Mouse (Mus musculus): Measurements from ENCODE around the gene Il25. TPM values are rescaled to one million over a fixed set of nuclear protein-coding genes. Genes with fewer than 3 reads are reported as not detected.

Gene Il25
- polyA plus RNA-seq, 1 experiment from 2014 or later = not detected

GRCm38 (mm10) chr14:54937361-54938182 lies 5.1 kb downstream of the Il25 start:
- Histone ChIP-seq H3K9ac (ENCODE audit: low read length) (no peak overlapping the region), H3K27me3 (ENCODE audit: control insufficient read depth, insufficient read depth, low read length) (no peaks in the 10 kb centered on the region), H3K27ac (ENCODE audit: low read depth, low read length) (no peak overlapping the region), H3K9me3 (ENCODE audit: control insufficient read depth, low read length) (no peaks in the 10 kb centered on the region), H3K4me1 (ENCODE audit: control insufficient read depth, insufficient read depth, low read length) (no peaks in the 10 kb centered on the region), H3K4me3 (ENCODE audit: low read depth, low read length) (no peak overlapping the region), H3K4me2 (ENCODE audit: low read depth) (no peak overlapping the region), H3K36me3 (ENCODE audit: control insufficient read depth, insufficient read depth, low read length) (no peaks in the 10 kb centered on the region)
- no peak for ATAC-seq (ENCODE audit: insufficient read depth, low FRiP score, low TSS enrichment)
- WGBS = 90% methylated on average over 16 of the region's 16 CpGs
- no peak for DNase-seq (ENCODE audit: low spot score)

- no peaks in the 10 kb centered on the region for H3K36me3 ChIP-seq (ENCODE audit: control insufficient read depth, insufficient read depth, low read length)
- 82% methylated on average over 15 of the region's 15 CpGs for WGBS
Measured at GRCm38 (mm10) chr14:54938431-54939219, 6.1 kb downstream of the Il25 start.

GRCm38 (mm10) chr14:54939434-54940175 lies 7.1 kb downstream of the Il25 start:
- Histone ChIP-seq H3K9ac (ENCODE audit: low read length) (no peak overlapping the region), H3K27ac (ENCODE audit: low read depth, low read length) (no peak overlapping the region), H3K9me3 (ENCODE audit: control insufficient read depth, low read length) (no peaks in the 10 kb centered on the region), H3K4me3 (ENCODE audit: low read depth, low read length) (no peak overlapping the region), H3K36me3 (ENCODE audit: control insufficient read depth, insufficient read depth, low read length) (no peaks in the 10 kb centered on the region), H3K27me3 (ENCODE audit: control insufficient read depth, insufficient read depth, low read length) (no peaks in the 10 kb centered on the region), H3K4me2 (ENCODE audit: low read depth) (no peak overlapping the region), H3K4me1 (ENCODE audit: control insufficient read depth, insufficient read depth, low read length) (no peaks in the 10 kb centered on the region)
- ATAC-seq (ENCODE audit: insufficient read depth, low FRiP score, low TSS enrichment) (no peak), DNase-seq (ENCODE audit: low spot score) (peak; percentile 63)
- WGBS = 51% methylated on average over 12 of the region's 12 CpGs

More at GRCm38 (mm10) chr14:54938431-54939219, 6.1 kb downstream of the Il25 start:
- Histone ChIP-seq H3K27ac (ENCODE audit: low read depth, low read length) (no peak overlapping the region), H3K4me2 (ENCODE audit: low read depth) (no peak overlapping the region), H3K4me1 (ENCODE audit: control insufficient read depth, insufficient read depth, low read length) (no peaks in the 10 kb centered on the region), H3K9ac (ENCODE audit: low read length) (no peak overlapping the region), H3K4me3 (ENCODE audit: low read depth, low read length) (no peak overlapping the region), H3K27me3 (ENCODE audit: control insufficient read depth, insufficient read depth, low read length) (no peaks in the 10 kb centered on the region), H3K9me3 (ENCODE audit: control insufficient read depth, low read length) (no peaks in the 10 kb centered on the region)
- ATAC-seq (ENCODE audit: insufficient read depth, low FRiP score, low TSS enrichment) = no peak
- no peak for DNase-seq (ENCODE audit: low spot score)

DNA sequence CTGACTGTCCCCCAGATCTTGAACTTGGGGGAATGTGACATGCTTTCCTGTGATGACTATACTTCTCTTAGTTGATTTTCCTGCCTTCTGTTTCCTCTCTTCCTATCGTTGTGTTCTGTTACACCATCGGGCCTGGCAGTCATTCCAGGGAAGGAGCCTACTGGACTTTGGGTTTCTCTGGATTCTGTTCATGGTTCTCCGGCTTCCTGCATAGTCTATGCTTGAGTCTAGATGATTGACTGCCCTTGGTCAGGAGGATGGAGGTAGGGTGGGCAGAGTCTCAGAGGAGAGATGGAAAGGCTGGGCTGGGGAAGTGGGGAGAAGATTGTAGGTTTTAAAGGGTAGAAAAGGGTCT lies 7.7 kb downstream of the Il25 start:
- Histone ChIP-seq H3K4me1 (ENCODE audit: control insufficient read depth, insufficient read depth, low read length) (no peaks in the 10 kb centered on the region), H3K4me2 (ENCODE audit: low read depth) (no peak overlapping the region), H3K9me3 (ENCODE audit: control insufficient read depth, low read length) (no peaks in the 10 kb centered on the region), H3K4me3 (ENCODE audit: low read depth, low read length) (no peak overlapping the region), H3K27me3 (ENCODE audit: control insufficient read depth, insufficient read depth, low read length) (no peaks in the 10 kb centered on the region), H3K27ac (ENCODE audit: low read depth, low read length) (no peak overlapping the region), H3K9ac (ENCODE audit: low read length) (no peak overlapping the region), H3K36me3 (ENCODE audit: control insufficient read depth, insufficient read depth, low read length) (no peaks in the 10 kb centered on the region)
- DNase-seq (ENCODE audit: low spot score) = no peak
- no peak for ATAC-seq (ENCODE audit: insufficient read depth, low FRiP score, low TSS enrichment)
- WGBS = 93% methylated on average over 3 of the region's 3 CpGs

DNA sequence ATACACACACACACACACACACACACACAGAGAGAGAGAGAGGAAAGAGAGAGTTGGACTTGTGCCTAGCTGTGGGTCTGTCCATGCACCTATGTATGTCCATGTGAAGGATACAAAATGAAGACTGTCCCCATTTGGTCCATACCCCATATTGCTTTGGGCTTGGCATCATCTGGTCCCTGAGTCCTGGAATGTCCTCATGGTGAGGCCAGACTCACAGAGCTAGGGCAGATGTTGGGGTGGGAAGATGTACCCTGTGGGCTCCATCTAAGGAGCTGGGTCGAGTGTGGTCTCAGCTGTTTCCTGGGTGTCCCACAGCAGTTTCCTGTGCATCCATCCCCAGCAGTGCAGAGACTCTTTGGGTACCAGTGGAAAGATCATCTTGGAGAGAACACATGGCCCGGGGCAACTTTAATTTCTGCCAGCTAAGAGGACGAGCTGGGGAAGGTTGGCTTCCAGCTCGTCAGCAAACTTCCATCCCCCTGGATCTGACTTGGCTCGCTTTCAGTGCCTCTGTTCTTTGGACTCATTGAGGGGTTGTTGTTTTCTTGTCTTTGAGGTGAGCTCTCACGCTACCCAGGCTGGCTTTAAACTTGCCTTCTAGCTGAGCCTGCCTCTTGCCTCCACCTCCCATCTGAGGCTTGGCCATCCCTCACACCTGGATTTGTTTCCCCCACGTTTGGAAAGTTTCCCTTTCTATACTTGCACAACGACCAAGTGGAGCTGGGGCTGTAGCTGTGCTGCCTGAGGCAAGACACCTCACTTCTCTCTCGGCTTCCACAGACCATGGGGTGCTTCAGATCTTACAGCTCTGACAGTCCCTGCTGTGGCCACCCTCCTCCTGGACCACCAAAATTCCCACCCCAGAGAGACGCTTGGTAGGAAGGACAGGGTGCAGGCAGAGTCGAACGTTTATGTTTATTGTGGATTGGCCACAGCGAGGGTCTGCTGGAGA lies 8.8 kb downstream of the Il25 start:
- no peaks in the 10 kb centered on the region for H3K4me1 ChIP-seq (ENCODE audit: control insufficient read depth, insufficient read depth, low read length)
- no peaks in the 10 kb centered on the region for H3K9me3 ChIP-seq (ENCODE audit: control insufficient read depth, low read length)
- H3K36me3 ChIP-seq (ENCODE audit: control insufficient read depth, insufficient read depth, low read length) = no peaks in the 10 kb centered on the region
- no peak overlapping the region for H3K4me2 ChIP-seq (ENCODE audit: low read depth)
- ATAC-seq (ENCODE audit: insufficient read depth, low FRiP score, low TSS enrichment) = no peak
- H3K27me3 ChIP-seq (ENCODE audit: control insufficient read depth, insufficient read depth, low read length) = no peaks in the 10 kb centered on the region
- no peak overlapping the region for H3K4me3 ChIP-seq (ENCODE audit: low read depth, low read length)
- no peak overlapping the region for H3K9ac ChIP-seq (ENCODE audit: low read length)
- DNase-seq (ENCODE audit: low spot score) = no peak
- WGBS = 67% methylated on average over 13 of the region's 13 CpGs
- no peak overlapping the region for H3K27ac ChIP-seq (ENCODE audit: low read depth, low read length)

- Histone ChIP-seq H3K4me1 (ENCODE audit: control insufficient read depth, insufficient read depth, low read length) (no peaks in the 10 kb centered on the region), H3K27ac (ENCODE audit: low read depth, low read length) (no peak overlapping the region), H3K4me3 (ENCODE audit: low read depth, low read length) (no peak overlapping the region), H3K36me3 (ENCODE audit: control insufficient read depth, insufficient read depth, low read length) (no peaks in the 10 kb centered on the region), H3K27me3 (ENCODE audit: control insufficient read depth, insufficient read depth, low read length) (no peaks in the 10 kb centered on the region), H3K4me2 (ENCODE audit: low read depth) (no peak overlapping the region), H3K9ac (ENCODE audit: low read length) (no peak overlapping the region), H3K9me3 (ENCODE audit: control insufficient read depth, low read length) (no peaks in the 10 kb centered on the region)
- WGBS = 95% methylated on average over 8 of the region's 8 CpGs
- DNase-seq (ENCODE audit: low spot score) = no peak
- no peak for ATAC-seq (ENCODE audit: insufficient read depth, low FRiP score, low TSS enrichment)
Measured at GRCm38 (mm10) chr14:54942479-54942878, 10.0 kb downstream of the Il25 start.

DNA sequence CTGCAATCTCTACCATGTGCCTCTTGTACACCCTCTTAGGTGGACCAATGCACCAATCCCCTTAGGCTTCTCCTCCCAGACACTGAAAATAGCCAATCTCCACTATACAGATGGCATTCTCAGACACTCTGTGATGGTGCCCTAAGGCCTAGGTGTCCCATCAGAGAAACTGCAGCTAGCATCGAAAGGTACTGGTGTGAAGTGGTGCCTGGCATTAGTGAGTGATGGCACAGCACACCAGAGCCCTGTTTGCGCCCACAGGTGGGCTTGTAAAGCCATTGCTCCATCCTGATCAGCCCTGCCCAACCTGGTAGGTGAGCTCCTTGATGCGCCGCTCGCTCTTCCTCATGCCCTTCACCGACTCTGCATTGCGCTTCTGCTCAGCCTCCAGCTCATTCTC lies 11.5 kb downstream of the Il25 start:
- DNase-seq (ENCODE audit: low spot score) (no peak), ATAC-seq (ENCODE audit: insufficient read depth, low FRiP score, low TSS enrichment) (no peak)
- no peaks in the 10 kb centered on the region for H3K4me1 ChIP-seq (ENCODE audit: control insufficient read depth, insufficient read depth, low read length)

DNA sequence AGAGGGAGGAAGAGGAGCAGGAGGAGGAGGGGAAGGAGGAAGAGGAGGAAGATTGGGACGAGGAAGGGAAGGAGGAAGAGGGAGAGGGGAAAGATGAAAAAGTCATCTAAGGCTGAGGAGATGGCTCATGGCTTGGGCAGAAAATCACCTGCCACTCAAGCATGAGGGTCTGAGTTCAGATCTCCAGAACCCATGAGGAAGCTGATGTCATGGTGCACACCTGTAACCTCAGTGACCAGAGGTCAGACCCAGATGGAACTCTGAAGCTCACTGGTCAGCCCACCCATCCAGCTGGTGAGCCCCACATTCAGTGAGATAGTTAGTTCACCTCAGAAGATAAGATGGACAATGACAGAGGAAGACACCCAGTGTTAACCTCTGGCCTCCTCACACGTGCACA lies 12.4 kb downstream of the Il25 start:
- WGBS = 78% methylated on average over 2 of the region's 2 CpGs
- Histone ChIP-seq H3K4me2 (ENCODE audit: low read depth) (no peak overlapping the region), H3K27me3 (ENCODE audit: control insufficient read depth, insufficient read depth, low read length) (no peaks in the 10 kb centered on the region), H3K4me3 (ENCODE audit: low read depth, low read length) (no peak overlapping the region), H3K9me3 (ENCODE audit: control insufficient read depth, low read length) (no peaks in the 10 kb centered on the region), H3K9ac (ENCODE audit: low read length) (no peak overlapping the region), H3K27ac (ENCODE audit: low read depth, low read length) (no peak overlapping the region), H3K36me3 (ENCODE audit: control insufficient read depth, insufficient read depth, low read length) (no peaks in the 10 kb centered on the region), H3K4me1 (ENCODE audit: control insufficient read depth, insufficient read depth, low read length) (no peaks in the 10 kb centered on the region)
- no peak for DNase-seq (ENCODE audit: low spot score)
- ATAC-seq (ENCODE audit: insufficient read depth, low FRiP score, low TSS enrichment) = no peak

More for the DNA sequence above, 11.5 kb downstream of the Il25 start:
- WGBS = 93% methylated on average over 7 of the region's 7 CpGs
- H3K9ac ChIP-seq (ENCODE audit: low read length) = no peak overlapping the region
- H3K9me3 ChIP-seq (ENCODE audit: control insufficient read depth, low read length) = no peaks in the 10 kb centered on the region
- H3K27me3 ChIP-seq (ENCODE audit: control insufficient read depth, insufficient read depth, low read length) = no peaks in the 10 kb centered on the region
- no peak overlapping the region for H3K4me2 ChIP-seq (ENCODE audit: low read depth)
- no peak overlapping the region for H3K4me3 ChIP-seq (ENCODE audit: low read depth, low read length)
- H3K27ac ChIP-seq (ENCODE audit: low read depth, low read length) = no peak overlapping the region
- no peaks in the 10 kb centered on the region for H3K36me3 ChIP-seq (ENCODE audit: control insufficient read depth, insufficient read depth, low read length)

Data from neural tube, embryonic 11.5 days (tissue).